Mouse (Mus musculus) E14TG2a.4 (cell line): Measurements from ENCODE around the gene Mbnl2.
A peak's percentile ranks its signal among the peaks of the same experiment; 100 is the strongest.

Source experiments
- H3K27me3 ChIP-seq: 2 replicates; pipeline ENCODE4 v1.6.1; 2014; ENCODE audit warnings: low read length, control low read depth; ENCODE audit not compliant: insufficient read depth
- H3K36me3 ChIP-seq: 2 replicates; pipeline ENCODE4 v1.6.1; 2014; ENCODE audit warnings: low read length, control low read depth; ENCODE audit not compliant: insufficient read depth
- H3K4me1 ChIP-seq: replicated peaks from 2 replicates; pipeline ENCODE4 v1.6.1; 2014; ENCODE audit warnings: low read depth, low read length, control low read depth
- H3K4me3 ChIP-seq: replicated peaks from 2 replicates; pipeline ENCODE4 v1.5.1; 2014; ENCODE audit warnings: mild to moderate bottlenecking, low read length
- H3K9me3 ChIP-seq: 2 replicates; pipeline ENCODE4 v1.6.1; 2014; ENCODE audit warnings: low read length, control low read depth
- CTCF ChIP-seq: conservative IDR thresholded peaks from 2 replicates; pipeline ENCODE4 v1.5.1; 2014; ENCODE audit warnings: low read length
- NANOG ChIP-seq: IDR thresholded peaks from 2 replicates; pipeline ENCODE4 v1.6.1; 2014; ENCODE audit warnings: borderline replicate concordance, low read length, mixed read lengths
- POU5F1 ChIP-seq: IDR thresholded peaks from 2 replicates; pipeline ENCODE4 v1.6.1; 2014; ENCODE audit warnings: low read length, borderline replicate concordance

Mbnl2 gene

DNA sequence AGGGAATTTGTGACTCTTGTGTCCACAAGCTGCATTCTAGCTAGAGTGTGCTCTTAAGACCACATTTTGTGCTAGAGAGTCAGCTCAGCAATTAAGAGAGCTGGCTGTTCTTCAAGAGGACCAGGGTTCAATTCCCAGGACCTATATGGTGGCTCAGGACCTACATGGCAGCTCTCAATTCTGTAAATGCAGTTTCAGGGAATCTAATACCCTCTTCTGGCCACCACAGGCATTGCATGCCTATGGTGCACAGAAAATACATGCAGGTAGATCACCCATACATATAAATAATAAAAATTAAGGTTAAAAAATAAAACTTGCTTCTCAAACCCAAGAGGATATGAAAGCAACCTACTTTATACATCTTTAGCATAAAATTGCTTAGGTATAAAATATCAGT, 157.3 kb downstream of the Mbnl2 start:
- H3K4me3 ChIP-seq = no peak overlapping the region
- TF ChIP-seq NANOG (no peak), CTCF (peak; percentile 59)
- peaks cover 37% of the 10 kb centered on the region for H3K9me3 ChIP-seq
- H3K4me1 ChIP-seq = no peaks in the 10 kb centered on the region
- no peaks in the 10 kb centered on the region for H3K27me3 ChIP-seq
- no peaks in the 10 kb centered on the region for H3K36me3 ChIP-seq

DNA sequence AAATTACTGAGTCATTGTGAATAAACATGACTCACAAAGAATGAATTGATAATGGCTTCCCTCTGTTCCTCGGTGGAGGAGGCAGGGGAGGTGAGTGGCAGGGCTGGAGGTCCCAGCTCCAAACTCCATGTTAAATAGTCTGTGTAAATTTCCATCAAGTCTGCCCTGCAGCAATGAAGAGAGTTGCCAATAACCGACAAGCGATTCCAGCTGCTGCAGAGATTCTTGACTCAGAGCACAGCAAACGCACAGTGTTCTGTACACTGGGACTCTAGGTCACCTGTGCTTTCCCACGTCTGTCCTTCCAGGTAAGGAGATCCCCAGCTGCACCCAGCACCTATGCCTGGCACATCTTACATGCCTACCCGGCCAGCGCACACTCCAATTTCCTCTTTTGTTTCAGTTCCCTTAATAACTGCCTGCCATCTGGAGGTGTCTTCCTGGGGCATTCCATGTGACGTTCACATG, 158.5 kb downstream of the Mbnl2 start:
- TF ChIP-seq CTCF = no peak
- TF ChIP-seq NANOG = no peak
- TF ChIP-seq POU5F1 = no peak
- Histone ChIP-seq H3K27me3 (no peaks in the 10 kb centered on the region), H3K4me1 (no peaks in the 10 kb centered on the region), H3K36me3 (no peaks in the 10 kb centered on the region), H3K4me3 (no peak overlapping the region), H3K9me3 (peaks cover 45% of the 10 kb centered on the region)

DNA sequence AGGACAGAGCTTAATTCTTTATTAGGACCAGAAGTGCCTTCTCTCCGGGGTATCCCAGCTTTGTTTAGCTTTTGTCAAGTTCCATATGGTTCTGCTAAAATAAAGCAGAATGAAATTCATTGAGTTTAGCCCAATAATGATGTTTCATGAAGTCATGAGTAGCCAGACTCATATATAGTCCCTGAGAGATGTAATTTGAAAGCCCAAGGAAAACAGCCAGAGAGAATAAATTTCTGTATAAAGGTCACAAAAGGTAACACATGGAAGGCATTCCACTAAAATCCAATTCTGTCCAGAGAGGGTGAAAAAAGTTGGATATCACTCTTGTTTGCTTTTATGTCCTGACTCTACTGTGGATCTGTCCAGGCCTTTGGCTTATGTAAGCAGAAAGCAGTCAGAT, 159.4 kb downstream of the Mbnl2 start:
- Histone ChIP-seq H3K9me3 (peaks cover 53% of the 10 kb centered on the region), H3K4me3 (no peak overlapping the region), H3K36me3 (no peaks in the 10 kb centered on the region), H3K27me3 (no peaks in the 10 kb centered on the region), H3K4me1 (no peaks in the 10 kb centered on the region)
- TF ChIP-seq POU5F1 (no peak), NANOG (no peak), CTCF (no peak)

DNA sequence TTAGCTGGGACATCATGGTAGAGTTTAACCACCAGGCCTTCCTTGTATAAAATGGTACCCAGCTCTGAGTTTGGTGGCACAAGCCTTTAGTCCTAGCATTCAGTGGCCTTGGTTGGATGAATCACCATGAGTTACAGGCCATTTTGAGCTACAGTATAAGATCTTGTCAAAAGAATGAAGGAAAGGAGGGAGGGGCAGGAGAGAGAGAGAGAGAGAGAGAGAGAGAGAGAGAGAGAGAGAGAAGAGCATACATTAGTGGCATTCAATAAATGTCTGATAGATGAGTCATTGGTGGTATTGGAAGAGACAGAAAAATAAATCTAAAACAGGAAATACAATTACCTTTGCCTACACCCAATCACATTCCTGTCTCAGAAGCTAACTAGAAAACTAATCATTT, 165.2 kb downstream of the Mbnl2 start:
- no peak for TF ChIP-seq CTCF
- no peak for TF ChIP-seq NANOG
- TF ChIP-seq POU5F1 = no peak
- Histone ChIP-seq H3K4me3 (no peak overlapping the region), H3K36me3 (no peaks in the 10 kb centered on the region), H3K4me1 (no peaks in the 10 kb centered on the region), H3K27me3 (no peaks in the 10 kb centered on the region), H3K9me3 (peaks cover 54% of the 10 kb centered on the region)

DNA sequence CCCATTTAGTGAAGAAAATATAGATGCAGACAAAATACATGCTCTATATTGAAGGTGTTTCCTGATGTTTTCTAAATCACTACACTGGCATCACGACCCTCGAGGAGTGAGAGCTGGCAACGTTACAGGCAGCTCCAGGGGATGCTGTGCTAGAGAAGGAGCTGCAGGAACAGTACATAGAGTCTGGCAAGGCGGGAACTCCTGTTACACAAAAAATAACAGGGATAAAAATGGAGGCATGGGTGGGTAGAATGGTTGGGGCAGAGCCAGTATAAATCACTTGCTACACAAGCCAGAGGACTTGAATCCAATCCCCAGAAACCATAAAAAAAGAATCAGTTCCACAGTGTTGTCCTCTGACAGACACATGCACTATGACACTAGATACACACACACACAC, 165.8 kb downstream of the Mbnl2 start:
- Histone ChIP-seq H3K9me3 (peaks cover 49% of the 10 kb centered on the region), H3K36me3 (no peaks in the 10 kb centered on the region)

DNA sequence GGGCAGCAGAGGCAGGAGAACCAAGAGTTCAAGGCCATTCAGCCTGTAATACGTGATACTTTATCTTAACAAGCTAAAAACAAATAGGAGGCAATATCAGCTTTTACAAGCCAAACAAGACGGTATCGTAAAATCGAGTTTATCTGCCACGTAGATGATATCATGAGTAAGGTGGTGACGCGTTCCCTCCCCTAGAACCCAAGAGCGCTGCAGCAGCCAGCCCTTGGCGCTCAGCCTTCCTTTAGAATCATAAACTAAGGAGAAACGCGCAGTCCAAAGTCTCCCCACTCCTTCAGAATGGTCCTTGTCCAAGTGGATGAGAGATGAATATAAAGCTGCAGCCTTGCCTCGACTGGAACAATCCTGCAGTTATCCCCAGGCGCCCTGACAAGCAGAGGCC, 166.4 kb downstream of the Mbnl2 start:
- H3K27me3 ChIP-seq = no peaks in the 10 kb centered on the region
- no peak overlapping the region for H3K4me3 ChIP-seq

More for the DNA sequence above, 165.8 kb downstream of the Mbnl2 start:
- Histone ChIP-seq H3K4me3 (no peak overlapping the region), H3K27me3 (no peaks in the 10 kb centered on the region), H3K4me1 (no peaks in the 10 kb centered on the region)
- TF ChIP-seq CTCF (no peak), POU5F1 (no peak), NANOG (no peak)

DNA sequence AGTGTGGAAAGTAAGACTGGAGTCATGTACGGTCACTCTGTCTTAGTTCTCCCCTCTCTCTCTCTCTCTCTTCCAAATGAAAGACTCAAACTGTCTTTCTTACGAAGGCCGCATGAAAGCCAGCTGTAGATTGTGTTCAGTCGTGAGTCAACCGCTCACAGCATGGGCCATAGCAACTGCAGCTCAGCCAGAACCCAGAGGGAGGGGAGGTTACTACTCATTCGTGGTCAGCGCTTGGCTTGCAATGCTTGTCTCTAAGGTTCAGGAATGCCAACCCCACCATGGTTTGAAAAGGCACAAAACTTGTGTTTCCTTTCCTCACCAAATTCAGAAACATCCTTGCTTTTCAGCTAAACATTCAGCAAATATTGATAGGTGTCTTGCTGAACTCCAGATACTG, 178.8 kb downstream of the Mbnl2 start:
- Histone ChIP-seq H3K4me3 (no peak overlapping the region), H3K27me3 (no peaks in the 10 kb centered on the region), H3K4me1 (no peaks in the 10 kb centered on the region), H3K36me3 (no peaks in the 10 kb centered on the region), H3K9me3 (peaks cover 60% of the 10 kb centered on the region)
- TF ChIP-seq POU5F1 (no peak), NANOG (no peak), CTCF (no peak)

More for the DNA sequence above, 166.4 kb downstream of the Mbnl2 start:
- no peaks in the 10 kb centered on the region for H3K4me1 ChIP-seq
- H3K36me3 ChIP-seq = no peaks in the 10 kb centered on the region
- peaks cover 44% of the 10 kb centered on the region for H3K9me3 ChIP-seq
- TF ChIP-seq NANOG = no peak
- no peak for TF ChIP-seq CTCF
- no peak for TF ChIP-seq POU5F1

DNA sequence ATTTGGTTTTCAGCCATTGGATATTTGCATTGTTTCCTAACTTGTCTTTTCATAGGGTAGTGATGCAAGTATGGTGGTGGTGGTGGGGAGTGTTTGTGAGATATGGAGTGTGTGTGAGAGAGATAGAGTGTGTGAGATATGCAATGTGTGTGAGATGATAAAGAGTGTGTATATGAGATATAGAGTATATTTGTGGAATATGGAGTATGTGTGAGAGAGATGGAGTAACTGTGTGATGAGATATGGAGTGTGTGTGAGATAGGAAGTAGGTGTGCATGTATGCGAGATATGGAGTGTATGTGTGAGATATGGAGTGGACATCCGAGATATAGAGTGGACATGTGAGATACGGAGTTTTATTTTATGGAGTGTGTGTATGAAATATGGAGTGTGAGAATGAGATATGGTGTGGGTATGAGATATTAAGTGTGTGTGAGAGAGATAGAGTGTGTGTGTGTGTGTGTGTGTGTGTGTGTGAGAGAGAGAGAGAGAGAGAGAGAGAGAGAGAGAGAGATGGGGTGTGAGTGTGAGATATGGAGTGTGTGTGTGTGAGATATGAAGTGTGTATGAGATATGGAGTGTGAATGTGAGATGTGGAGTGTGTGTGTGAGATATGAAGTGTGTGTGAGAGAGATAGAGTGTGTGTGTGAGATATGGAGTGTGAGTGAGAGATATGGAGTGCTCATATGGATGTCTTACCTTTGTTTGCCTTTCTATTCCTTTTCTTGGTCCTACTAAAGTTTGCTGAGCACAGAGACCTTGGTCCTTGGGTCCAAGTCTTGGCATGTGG, 188.7 kb downstream of the Mbnl2 start:
- Histone ChIP-seq H3K27me3 (no peaks in the 10 kb centered on the region), H3K4me1 (0 out of 2 replicates have a peak, but pooled peaks cover 2% of the 10 kb centered on the region), H3K9me3 (peaks cover under 1% of the 10 kb centered on the region; the same call in 1 of the 2 replicates), H3K4me3 (no peak overlapping the region), H3K36me3 (no peaks in the 10 kb centered on the region)
- no peak for TF ChIP-seq NANOG
- no peak for TF ChIP-seq CTCF
